Mouse (Mus musculus) cortical plate, adult 2 months (tissue): ENCODE measurements at regions not wholly inside any gene's neighbourhood (a gene's known extent, or its start where the extent isn't known, plus 50 kb on each side); places are given as distances from the start of the nearest gene placed in this dataset.

Source experiments
- CTCF ChIP-seq: fragments of 200-500 bp; IDR thresholded peaks from 2 replicates; pipeline ENCODE4 v1.5.1; 2011; ENCODE audit warnings: mild to moderate bottlenecking, control low read depth, low read length; ENCODE audit not compliant: insufficient read depth; ENCODE audit errors: extremely low read depth
- POLR2A ChIP-seq: fragments of 200-500 bp; IDR thresholded peaks from 2 replicates; pipeline ENCODE4 v1.6.1; 2011; ENCODE audit warnings: mild to moderate bottlenecking, low read length, control low read depth; ENCODE audit not compliant: insufficient read depth; ENCODE audit errors: extremely low read depth

DNA sequence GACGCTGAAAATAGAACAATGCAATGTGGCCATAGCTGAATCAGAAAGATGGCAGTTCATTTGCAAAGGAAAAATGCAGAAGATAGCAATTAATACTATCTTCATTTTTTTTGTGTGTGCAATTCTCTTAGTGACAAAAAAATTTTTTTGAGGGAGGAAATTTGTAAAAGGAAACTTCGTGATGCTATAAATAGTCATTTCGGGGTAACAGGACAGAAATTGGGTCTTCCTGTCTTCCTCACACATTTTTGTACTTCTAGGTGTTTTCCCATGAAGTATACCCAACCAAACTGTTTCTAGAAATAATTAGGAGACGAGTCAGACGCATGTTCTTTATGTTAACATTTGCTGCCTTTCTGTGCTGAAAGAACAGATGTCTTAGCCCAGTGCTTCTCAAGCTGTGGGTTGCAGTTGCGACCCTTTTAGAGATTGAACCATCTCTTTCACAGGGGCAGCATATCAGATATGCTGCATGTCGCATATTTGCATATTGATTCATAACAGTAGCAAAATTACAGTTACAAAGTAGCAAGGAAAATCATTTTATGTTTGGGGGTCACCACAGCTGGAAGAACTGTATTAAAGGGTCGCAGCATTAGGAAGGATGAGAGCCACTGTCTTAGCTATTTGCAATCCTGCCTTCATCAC is 172.2 kb upstream of the Tank start:
- TF ChIP-seq POLR2A, result no peak
- no peak for TF ChIP-seq CTCF
